Mouse (Mus musculus): ENCODE results near the gene Cntn5.

Cntn5 gene

GRCm38 (mm10) chr9:10447220-10447837 lies 457.2 kb downstream of the Cntn5 start:
- in situ Hi-C loops (cut with MboI): no loop called here

GRCm38 (mm10) chr9:10412075-10412474 lies 492.5 kb downstream of the Cntn5 start:
- in situ Hi-C loops (cut with MboI): no loop called here

DNA sequence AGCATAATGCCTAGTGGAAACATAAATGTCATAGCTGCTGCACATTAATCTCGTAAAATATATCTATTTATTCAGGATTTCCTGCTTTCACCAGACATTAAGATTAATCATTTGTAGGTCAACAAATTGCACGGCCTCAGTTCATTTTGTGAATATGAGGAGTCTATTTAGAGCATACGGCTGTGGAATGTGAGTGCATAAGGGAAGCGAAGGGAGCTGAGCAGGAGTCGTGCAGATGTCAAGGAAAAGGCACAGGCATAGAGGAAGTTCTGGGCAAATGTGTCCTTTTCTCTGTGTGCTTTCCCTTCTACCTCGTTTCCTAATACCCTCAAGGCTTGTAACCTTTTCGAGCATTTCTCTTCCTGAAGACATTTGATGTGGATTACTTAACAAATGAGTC lies 504.5 kb downstream of the Cntn5 start:
- in situ Hi-C loops (cut with MboI): no loop called here

- in situ Hi-C loops (cut with MboI): no loop called here
Measured at GRCm38 (mm10) chr9:10389863-10390262, 514.7 kb downstream of the Cntn5 start.

DNA sequence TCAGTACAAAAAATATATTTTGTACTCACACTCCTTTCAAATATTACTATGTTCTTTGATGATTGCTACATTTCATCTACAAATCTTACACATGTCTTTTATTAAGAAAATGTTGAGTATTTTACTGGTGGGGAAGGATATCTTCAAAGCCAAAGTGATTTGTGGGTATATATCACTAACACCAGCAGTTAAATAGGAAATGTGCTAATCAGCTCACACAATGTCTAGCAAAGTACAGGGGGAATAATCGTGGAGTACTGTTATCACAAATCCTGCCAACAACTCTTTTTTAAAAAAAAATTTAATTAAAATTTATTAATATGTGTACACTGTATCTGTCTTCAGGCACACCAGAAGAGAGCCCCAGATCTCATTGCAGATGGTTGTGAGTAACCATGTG lies 520.1 kb downstream of the Cntn5 start:
- in situ Hi-C loops (cut with MboI): no loop called here

GRCm38 (mm10) chr9:10383140-10383539 lies 521.4 kb downstream of the Cntn5 start:
- in situ Hi-C loops (cut with MboI): no loop called here

DNA sequence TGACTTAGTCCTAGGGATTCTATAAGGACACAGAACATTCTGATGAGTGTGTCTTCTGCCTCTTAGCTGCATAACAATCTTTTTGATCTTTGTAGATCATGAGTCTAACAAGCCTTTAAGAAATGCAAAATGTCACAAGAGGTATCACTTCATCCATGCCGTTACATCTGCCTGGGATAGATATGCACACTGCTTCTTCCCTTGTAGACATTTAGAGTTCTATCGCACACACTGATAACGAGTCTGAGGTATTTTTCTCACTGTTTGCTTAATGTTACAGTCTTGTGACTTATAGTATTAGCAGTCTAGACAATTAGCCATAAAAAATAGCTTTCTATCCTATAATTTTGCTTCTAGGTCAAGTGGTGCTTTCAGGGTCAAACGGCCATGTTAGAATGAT lies 522.9 kb downstream of the Cntn5 start:
- in situ Hi-C loops (cut with MboI): no loop called here

DNA sequence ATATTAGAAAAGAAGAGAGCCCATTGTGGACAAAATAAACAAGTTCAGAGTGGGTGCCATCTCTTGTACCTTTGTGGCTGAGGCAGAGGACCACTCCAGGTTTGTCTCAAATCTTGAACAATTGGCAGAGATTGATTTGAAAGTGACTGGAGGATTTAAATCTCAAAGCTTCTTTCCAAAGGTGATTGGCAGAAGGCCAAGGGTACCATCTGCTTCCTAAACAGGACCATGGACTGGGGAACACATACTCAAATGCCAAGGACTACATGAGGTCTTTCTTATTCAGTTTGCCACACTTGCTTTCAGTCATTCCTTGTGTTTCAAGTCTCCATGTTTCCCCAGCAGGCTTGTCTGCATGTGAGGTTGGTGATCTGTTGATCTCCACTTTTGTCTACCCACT lies 528.3 kb downstream of the Cntn5 start:
- in situ Hi-C loops (cut with MboI): no loop called here

DNA sequence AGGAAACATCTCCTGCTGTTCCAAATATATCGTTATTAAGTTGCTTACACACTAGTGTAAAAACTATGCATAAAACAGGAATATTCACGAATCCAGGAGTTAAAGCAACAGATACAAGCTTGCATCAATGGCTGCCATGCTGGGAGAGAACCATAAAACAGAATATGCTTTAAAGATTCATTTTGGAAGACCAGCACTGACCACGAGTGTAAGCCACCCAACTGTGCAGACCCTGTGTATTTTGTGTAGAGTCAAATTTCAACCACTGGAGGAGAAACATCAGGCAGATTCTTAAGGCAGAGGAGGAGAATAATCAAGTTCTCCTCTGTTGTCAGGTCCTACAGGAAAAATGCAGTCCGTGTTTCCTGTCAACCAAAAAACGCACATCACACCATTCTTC lies 535.6 kb downstream of the Cntn5 start:
- in situ Hi-C loops (cut with MboI): no loop called here

DNA sequence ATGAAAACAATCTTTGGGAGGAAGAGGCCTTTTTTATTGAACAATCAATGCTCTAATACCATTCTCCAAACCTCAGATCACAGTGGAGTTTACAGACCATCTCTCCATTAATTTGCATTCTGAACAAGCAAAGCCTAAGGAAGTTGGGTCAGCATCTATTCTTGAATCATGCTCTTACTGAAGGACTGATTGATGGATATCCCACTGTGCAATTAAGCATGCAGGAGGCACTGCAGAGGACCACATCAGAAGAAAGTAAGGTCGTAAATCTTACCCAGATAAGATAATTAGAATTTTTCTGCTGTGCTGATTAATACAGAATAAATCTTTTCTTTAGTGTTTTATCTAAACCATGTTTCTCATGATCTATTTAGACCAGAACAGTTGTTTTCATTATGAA lies 536.2 kb downstream of the Cntn5 start:
- in situ Hi-C loops (cut with MboI): no loop called here

DNA sequence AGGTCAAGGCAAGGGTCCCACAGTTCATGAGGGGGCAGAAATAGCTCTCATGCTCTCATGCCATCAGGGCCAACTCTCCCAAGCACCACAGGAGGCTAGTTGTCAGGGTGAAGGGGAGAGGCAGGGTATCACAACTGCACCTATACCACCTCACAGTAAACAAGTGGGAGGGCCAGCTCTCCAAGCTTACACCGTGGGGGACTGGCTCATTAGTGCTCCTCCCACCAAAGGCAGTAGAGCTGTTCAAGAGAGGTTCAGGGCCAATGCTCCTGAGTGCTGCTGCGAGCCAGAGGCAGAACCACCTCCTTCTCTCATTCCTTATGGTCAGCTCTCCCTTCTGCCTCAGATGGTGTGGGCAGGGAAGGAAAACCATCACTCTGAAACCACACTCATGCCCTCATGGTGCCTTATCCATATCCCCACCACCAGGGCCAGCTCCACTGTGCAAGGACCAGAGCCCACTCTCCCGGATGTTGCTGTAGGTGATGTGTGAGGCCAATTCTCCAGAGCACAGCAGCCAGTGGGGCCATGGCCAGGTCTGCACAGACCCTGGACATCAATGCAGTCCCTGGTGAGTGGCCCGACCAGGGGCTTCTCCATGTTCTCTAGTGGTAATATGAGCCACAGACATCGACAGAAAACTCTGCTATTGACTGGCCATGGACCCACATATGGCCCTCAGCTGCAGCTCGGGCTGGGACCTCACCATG lies 538.2 kb downstream of the Cntn5 start:
- in situ Hi-C loops (cut with MboI): no loop called here

- in situ Hi-C loops (cut with MboI): no loop called here
Measured at GRCm38 (mm10) chr9:10350909-10351655, 553.5 kb downstream of the Cntn5 start.

- in situ Hi-C loops (cut with MboI): no loop called here
Measured at GRCm38 (mm10) chr9:10348741-10349140, 555.8 kb downstream of the Cntn5 start.

GRCm38 (mm10) chr9:10348222-10348621 lies 556.4 kb downstream of the Cntn5 start:
- in situ Hi-C loops (cut with MboI): no loop called here

DNA sequence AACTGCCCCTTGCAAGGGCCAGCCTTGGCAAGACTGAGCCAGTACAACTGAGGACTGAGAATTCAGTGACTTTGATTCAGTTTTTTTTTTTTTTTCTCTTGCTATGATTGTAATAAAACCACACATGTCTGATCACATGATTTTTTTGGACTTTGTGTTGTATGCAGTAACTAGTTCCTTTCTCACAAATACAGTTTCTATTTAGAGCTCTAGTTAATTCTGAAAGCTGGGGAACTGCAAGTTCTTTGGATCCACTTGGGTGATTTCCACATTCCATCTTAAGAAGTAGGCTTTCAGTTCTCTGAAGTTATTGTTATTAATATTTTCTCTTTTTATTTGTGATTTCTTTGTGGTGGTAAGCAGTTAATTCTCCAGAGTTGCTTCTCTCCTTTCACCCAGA lies 563.8 kb downstream of the Cntn5 start:
- in situ Hi-C loops (cut with MboI): no loop called here

DNA sequence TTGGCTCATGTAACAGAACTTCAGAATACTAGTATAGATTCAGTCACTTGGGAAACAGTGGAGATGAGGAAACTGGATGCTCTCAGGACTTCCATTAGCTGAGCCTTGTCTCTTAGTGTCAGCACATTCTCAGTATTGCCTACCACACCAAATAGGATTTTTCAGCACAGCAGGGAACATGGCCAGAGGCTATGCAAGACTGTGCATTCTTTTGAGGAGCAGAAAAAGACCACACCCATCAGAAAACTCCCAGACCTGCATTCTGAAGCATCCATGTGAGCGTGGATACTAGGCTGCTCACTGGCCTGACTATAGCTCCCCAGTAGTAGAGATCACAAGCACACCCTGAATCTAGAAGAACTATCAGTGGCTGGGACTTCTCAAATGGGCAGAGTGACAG lies 564.9 kb downstream of the Cntn5 start:
- in situ Hi-C loops (cut with MboI): no loop called here

GRCm38 (mm10) chr9:10324697-10325368 lies 579.7 kb downstream of the Cntn5 start:
- in situ Hi-C loops (cut with MboI): no loop called here

DNA sequence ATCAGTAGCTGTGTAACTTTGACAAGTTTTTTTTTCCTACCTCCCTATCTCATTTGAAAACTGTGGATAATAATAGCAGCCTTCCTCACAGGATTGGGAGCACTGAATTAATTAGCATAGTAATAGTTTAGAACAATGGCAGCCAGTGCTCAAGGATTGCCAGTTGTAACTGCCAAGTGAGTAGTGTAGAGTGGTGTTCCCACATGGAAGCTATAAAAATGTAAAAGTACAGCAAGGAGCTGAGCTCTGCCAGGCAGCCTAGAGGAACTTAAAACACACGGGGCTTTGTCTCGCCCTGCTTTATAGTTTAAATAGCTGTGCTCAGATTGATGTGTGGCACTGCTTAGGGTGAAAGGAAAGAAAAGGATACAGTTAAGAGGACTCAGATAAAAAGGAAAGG lies 635.2 kb downstream of the Cntn5 start:
- in situ Hi-C loops (cut with MboI): no loop called here

DNA sequence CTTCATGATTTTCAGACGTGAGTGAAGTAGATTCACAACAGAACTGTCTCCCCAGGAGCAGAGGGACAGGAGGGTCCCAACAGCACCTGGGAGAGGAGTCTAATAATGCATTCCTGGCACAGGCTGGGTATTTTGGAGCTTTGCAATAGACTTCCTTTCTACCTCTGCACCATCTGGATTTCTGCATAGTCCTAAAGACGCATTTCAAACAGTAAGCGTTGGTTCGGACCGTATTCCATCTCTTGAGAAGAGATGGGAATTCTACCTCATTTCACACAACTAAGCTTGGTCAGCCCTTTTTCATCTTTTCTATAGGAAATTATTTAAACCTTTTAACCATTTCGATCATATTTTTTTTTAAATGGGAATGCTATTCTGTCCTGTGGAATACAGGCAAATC lies 635.7 kb downstream of the Cntn5 start:
- in situ Hi-C loops (cut with MboI): no loop called here

GRCm38 (mm10) chr9:10265616-10266015 lies 639.0 kb downstream of the Cntn5 start:
- in situ Hi-C loops (cut with MboI): no loop called here

- in situ Hi-C loops (cut with MboI): no loop called here
Measured at GRCm38 (mm10) chr9:10233364-10233763, 671.2 kb downstream of the Cntn5 start.

GRCm38 (mm10) chr9:10232066-10232465 lies 672.5 kb downstream of the Cntn5 start:
- in situ Hi-C loops (cut with MboI): no loop called here

- in situ Hi-C loops (cut with MboI): no loop called here
Measured at GRCm38 (mm10) chr9:10230973-10231372, 673.6 kb downstream of the Cntn5 start.

Measured in mature B cell (primary cell).